Mouse (Mus musculus): Measurements from ENCODE around the gene G2e3. TPM values are rescaled to one million over a fixed set of nuclear protein-coding genes. Genes with fewer than 3 reads are reported as not detected.
A peak's percentile ranks its signal among the peaks of the same experiment; 100 is the strongest.

The G2e3 gene
- 28.2 and 39.7 TPM in 2 replicates for total RNA-seq (2014; rRNA removed)
- 9.3 and 11.7 TPM in 2 replicates for polyA plus RNA-seq (2015; fragmentation: Nextera tagmentation; extraction: Ambion mirVana)

- peak; percentile 2; the same call in 1 of the 2 replicates for TF ChIP-seq CTCF (IDR thresholded peaks at IDR 0.05; ENCODE audit: low read depth)
- peak; percentile 97 for ATAC-seq
- Histone ChIP-seq H3K9me3 (ENCODE audit: low read length) (no peaks in the 10 kb centered on the region), H3K36me3 (ENCODE audit: insufficient read depth) (peaks cover 4% of the 10 kb centered on the region), H3K4me1 (ENCODE audit: insufficient read depth) (peaks cover 14% of the 10 kb centered on the region; the same call in 1 of the 2 replicates), H3K4me2 (ENCODE audit: low read depth) (peak within 1 kb of the TSS; percentile 60), H3K4me3 (ENCODE audit: low read depth, low read length) (peak within 1 kb of the TSS; percentile 85), H3K27me3 (ENCODE audit: insufficient read depth, low read length) (no peaks in the 10 kb centered on the region), H3K27ac (ENCODE audit: low read depth, low read length) (peak within 1 kb of the TSS; percentile 87), H3K9ac (peak within 1 kb of the TSS; percentile 93)
- peak; percentile 91 for DNase-seq
- under 1% methylated on average over 70 of the region's 70 CpGs for WGBS
These were observed at the start of gene G2e3 for GRCm38 (mm10) chr12:51347988-51348697. Gene G2e3 (plus strand): TSS chr12:51348061.

GRCm38 (mm10) chr12:51323604-51324003, 24.3 kb upstream of the G2e3 start:
- DNase-seq (no peak), ATAC-seq (no peak)
- H3K9me3 ChIP-seq (ENCODE audit: low read length) = no peaks in the 10 kb centered on the region
- no peak overlapping the region for H3K9ac ChIP-seq
- WGBS = 92% methylated on average over 3 of the region's 3 CpGs
- H3K27me3 ChIP-seq (ENCODE audit: insufficient read depth, low read length) = no peaks in the 10 kb centered on the region
- no peak overlapping the region for H3K4me3 ChIP-seq (ENCODE audit: low read depth, low read length)
- no peak overlapping the region for H3K27ac ChIP-seq (ENCODE audit: low read depth, low read length)
- H3K4me2 ChIP-seq (ENCODE audit: low read depth) = no peak overlapping the region
- no peaks in the 10 kb centered on the region for H3K4me1 ChIP-seq (ENCODE audit: insufficient read depth)
- TF ChIP-seq CTCF (IDR thresholded peaks at IDR 0.05; ENCODE audit: low read depth) = no peak
- H3K36me3 ChIP-seq (ENCODE audit: insufficient read depth) = no peaks in the 10 kb centered on the region

GRCm38 (mm10) chr12:51326819-51327218, 21.0 kb upstream of the G2e3 start:
- DNase-seq (no peak), ATAC-seq (no peak)
- no peaks in the 10 kb centered on the region for H3K4me1 ChIP-seq (ENCODE audit: insufficient read depth)
- TF ChIP-seq CTCF (IDR thresholded peaks at IDR 0.05; ENCODE audit: low read depth) = no peak
- H3K4me2 ChIP-seq (ENCODE audit: low read depth) = no peak overlapping the region
- no peaks in the 10 kb centered on the region for H3K36me3 ChIP-seq (ENCODE audit: insufficient read depth)
- H3K9me3 ChIP-seq (ENCODE audit: low read length) = no peaks in the 10 kb centered on the region
- H3K27me3 ChIP-seq (ENCODE audit: insufficient read depth, low read length) = no peaks in the 10 kb centered on the region
- no peak overlapping the region for H3K27ac ChIP-seq (ENCODE audit: low read depth, low read length)
- WGBS = 87% methylated on average over 3 of the region's 3 CpGs
- H3K4me3 ChIP-seq (ENCODE audit: low read depth, low read length) = no peak overlapping the region
- no peak overlapping the region for H3K9ac ChIP-seq

DNA sequence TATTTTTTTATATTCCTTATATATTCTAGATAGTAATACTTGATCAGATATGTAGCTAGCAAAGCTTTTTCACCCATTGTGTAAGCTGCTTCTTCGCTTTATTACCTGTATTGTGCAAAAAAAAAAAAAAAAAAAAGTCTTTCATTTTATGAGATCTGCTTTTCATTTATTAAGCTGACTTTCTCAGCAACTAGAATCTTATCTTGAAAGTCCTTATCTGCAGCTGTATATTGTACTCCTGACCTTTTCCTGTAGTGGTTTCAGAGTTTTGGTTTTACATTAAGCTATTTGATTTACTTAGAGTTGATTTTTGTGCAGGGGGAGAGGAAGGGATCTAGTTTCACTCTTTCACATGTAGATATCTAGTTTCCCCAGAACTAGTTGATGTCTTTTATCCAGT, 10.8 kb upstream of the G2e3 start:
- DNase-seq (no peak), ATAC-seq (no peak)
- TF ChIP-seq CTCF (IDR thresholded peaks at IDR 0.05; ENCODE audit: low read depth) = no peak
- H3K9ac ChIP-seq = no peak overlapping the region
- no peak overlapping the region for H3K4me3 ChIP-seq (ENCODE audit: low read depth, low read length)
- H3K27me3 ChIP-seq (ENCODE audit: insufficient read depth, low read length) = no peaks in the 10 kb centered on the region
- no peaks in the 10 kb centered on the region for H3K9me3 ChIP-seq (ENCODE audit: low read length)
- H3K4me2 ChIP-seq (ENCODE audit: low read depth) = no peak overlapping the region
- H3K27ac ChIP-seq (ENCODE audit: low read depth, low read length) = no peak overlapping the region
- H3K4me1 ChIP-seq (ENCODE audit: insufficient read depth) = no peaks in the 10 kb centered on the region
- H3K36me3 ChIP-seq (ENCODE audit: insufficient read depth) = no peaks in the 10 kb centered on the region
- 89% methylated on average over 1 of the region's 1 CpGs for WGBS

DNA sequence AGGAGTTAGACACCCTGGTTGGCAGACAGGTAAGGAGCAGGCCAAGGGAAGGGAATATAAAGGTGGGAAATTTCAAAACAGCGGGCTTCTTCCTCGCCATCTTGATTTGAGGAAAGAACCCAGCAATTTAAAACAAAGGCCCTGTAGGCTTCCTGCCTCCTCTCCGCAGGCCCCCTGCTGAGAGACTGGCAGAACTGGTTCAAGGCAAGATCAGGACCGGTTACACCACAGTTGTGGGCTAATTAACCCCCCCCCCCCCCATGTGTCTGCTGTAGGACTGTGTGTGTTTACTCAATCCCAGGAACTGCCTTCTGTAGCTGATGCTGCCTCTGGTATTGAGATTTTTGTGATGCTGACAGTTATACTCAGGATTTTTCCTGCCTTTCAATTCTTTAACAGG, 1.7 kb upstream of the G2e3 start:
- WGBS = 33% methylated on average over 4 of the region's 4 CpGs
- Histone ChIP-seq H3K4me3 (ENCODE audit: low read depth, low read length) (no peak overlapping the region), H3K4me1 (ENCODE audit: insufficient read depth) (peaks cover 14% of the 10 kb centered on the region; the same call in 1 of the 2 replicates), H3K9me3 (ENCODE audit: low read length) (no peaks in the 10 kb centered on the region), H3K4me2 (ENCODE audit: low read depth) (no peak overlapping the region), H3K36me3 (ENCODE audit: insufficient read depth) (no peaks in the 10 kb centered on the region), H3K27ac (ENCODE audit: low read depth, low read length) (no peak overlapping the region), H3K27me3 (ENCODE audit: insufficient read depth, low read length) (no peaks in the 10 kb centered on the region), H3K9ac (no peak overlapping the region)
- no peak for TF ChIP-seq CTCF (IDR thresholded peaks at IDR 0.05; ENCODE audit: low read depth)
- ATAC-seq (no peak), DNase-seq (no peak)

DNA sequence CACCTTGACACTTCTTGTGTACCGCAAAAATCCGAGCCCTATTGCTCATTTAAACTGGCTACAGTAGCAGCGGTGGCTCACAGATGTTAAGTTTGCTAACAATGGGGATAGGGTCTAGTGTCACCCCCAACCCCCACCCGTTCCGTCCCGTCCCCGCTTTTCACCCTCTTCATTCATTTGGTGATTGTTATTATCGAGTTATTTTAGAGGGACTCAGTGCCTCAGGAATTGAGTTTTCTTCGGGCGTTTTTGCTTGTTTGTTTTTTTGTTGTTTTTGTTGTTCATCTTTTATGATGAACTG, 787 bp downstream of the G2e3 start:
- H3K9ac ChIP-seq = peak overlapping the region; percentile 93
- ATAC-seq (peak; percentile 12; the same call in 1 of the 2 replicates), DNase-seq (no peak)
- H3K36me3 ChIP-seq (ENCODE audit: insufficient read depth) = peaks cover 9% of the 10 kb centered on the region
- no peaks in the 10 kb centered on the region for H3K9me3 ChIP-seq (ENCODE audit: low read length)
- H3K4me3 ChIP-seq (ENCODE audit: low read depth, low read length) = peak overlapping the region; percentile 85
- H3K27ac ChIP-seq (ENCODE audit: low read depth, low read length) = peak overlapping the region; percentile 87
- WGBS = 2% methylated on average over 10 of the region's 10 CpGs
- no peak for TF ChIP-seq CTCF (IDR thresholded peaks at IDR 0.05; ENCODE audit: low read depth)
- no peaks in the 10 kb centered on the region for H3K27me3 ChIP-seq (ENCODE audit: insufficient read depth, low read length)
- peaks cover 14% of the 10 kb centered on the region; the same call in 1 of the 2 replicates for H3K4me1 ChIP-seq (ENCODE audit: insufficient read depth)
- H3K4me2 ChIP-seq (ENCODE audit: low read depth) = peak overlapping the region; percentile 60

- ATAC-seq (no peak), DNase-seq (no peak)
- H3K27me3 ChIP-seq (ENCODE audit: insufficient read depth, low read length) = no peaks in the 10 kb centered on the region
- no peak for TF ChIP-seq CTCF (IDR thresholded peaks at IDR 0.05; ENCODE audit: low read depth)
- H3K9ac ChIP-seq = no peak overlapping the region
- no peak overlapping the region for H3K27ac ChIP-seq (ENCODE audit: low read depth, low read length)
- no peak overlapping the region for H3K4me2 ChIP-seq (ENCODE audit: low read depth)
- 78% methylated on average over 8 of the region's 8 CpGs for WGBS
- peaks cover 39% of the 10 kb centered on the region for H3K36me3 ChIP-seq (ENCODE audit: insufficient read depth)
- peaks cover 7% of the 10 kb centered on the region; the same call in 1 of the 2 replicates for H3K4me1 ChIP-seq (ENCODE audit: insufficient read depth)
- H3K4me3 ChIP-seq (ENCODE audit: low read depth, low read length) = no peak overlapping the region
- no peaks in the 10 kb centered on the region for H3K9me3 ChIP-seq (ENCODE audit: low read length)
These were observed 7.4 kb downstream of the G2e3 start for GRCm38 (mm10) chr12:51355296-51355695.

Data from forebrain, postnatal 0 days (tissue).